Mouse (Mus musculus) MEL (cell line): ENCODE data around the gene Ryr2. TPM values are rescaled to one million over a fixed set of nuclear protein-coding genes. Genes with fewer than 3 reads are reported as not detected.

Experiments used
- DNase-seq: peaks from one replicate; pipeline ENCODE4 v3.0.0; 2011; ENCODE audit warnings: low read depth, low spot score
- H3K27ac ChIP-seq: 2 replicates; pipeline ENCODE4 v1.5.1; 2012; ENCODE audit warnings: low read depth, mild to moderate bottlenecking, control low read depth, low read length, moderate library complexity; ENCODE audit not compliant: control insufficient read depth
- H3K27me3 ChIP-seq, 2 experiments: fragments of 150-350 bp in 1 of 2; sonication (generic) in 1 of 2; 2 replicates each; pipeline ENCODE4 v1.6.1; 2012; ENCODE audit warnings: low read length in 2 of 2, mild to moderate bottlenecking in 2 of 2, improper control_type of control experiment in 1 of 2, moderate library complexity in 1 of 2; ENCODE audit not compliant: insufficient read depth in 2 of 2, control insufficient read depth in 1 of 2
- H3K36me3 ChIP-seq, 2 experiments: 2 replicates each; pipeline ENCODE4 v1.6.1; 2012 to 2014; ENCODE audit warnings: low read length in 2 of 2, improper control_type of control experiment in 1 of 2, inconsistent platforms in 1 of 2, mild to moderate bottlenecking in 1 of 2; ENCODE audit not compliant: insufficient read depth in 2 of 2, control insufficient read depth in 1 of 2
- H3K4me1 ChIP-seq, 2 experiments: fragments of 150-350 bp in 1 of 2; sonication (generic) in 1 of 2; 2 replicates each; pipeline ENCODE4 v1.6.1; 2012; ENCODE audit warnings: low read length in 2 of 2, improper control_type of control experiment in 1 of 2, mild to moderate bottlenecking in 1 of 2; ENCODE audit not compliant: insufficient read depth in 2 of 2, control insufficient read depth in 1 of 2
- H3K4me3 ChIP-seq, 2 experiments: fragments of 150-350 bp in 1 of 2; sonication (generic) in 1 of 2; 2 replicates each; pipeline ENCODE4 v1.5.1; 2012; ENCODE audit warnings: low read depth in 2 of 2, low read length in 2 of 2, mild to moderate bottlenecking in 2 of 2, moderate library complexity in 2 of 2, control low read depth in 1 of 2, improper control_type of control experiment in 1 of 2; ENCODE audit not compliant: control insufficient read depth in 1 of 2, insufficient read depth in 1 of 2
- H3K79me2 ChIP-seq: 2 replicates; pipeline ENCODE4 v1.6.1; 2012; ENCODE audit warnings: mild to moderate bottlenecking, low read length, moderate library complexity; ENCODE audit not compliant: control insufficient read depth, poor library complexity, insufficient read depth
- H3K9ac ChIP-seq: 2 replicates; pipeline ENCODE4 v1.6.1; 2012; ENCODE audit warnings: low read depth, mild to moderate bottlenecking, control low read depth, low read length, moderate library complexity; ENCODE audit not compliant: control insufficient read depth, poor library complexity, severe bottlenecking
- H3K9me3 ChIP-seq: fragments of 150-350 bp; sonication (generic); replicated peaks from 2 replicates; pipeline ENCODE4 v1.6.1; 2012; ENCODE audit warnings: mild to moderate bottlenecking, low read length, improper control_type of control experiment, moderate library complexity; ENCODE audit not compliant: insufficient read depth
- CHD1 ChIP-seq: IDR thresholded peaks from 2 replicates; pipeline ENCODE4 v1.6.1; 2012; ENCODE audit warnings: low read depth, mild to moderate bottlenecking, inconsistent platforms, low read length, improper control_type of control experiment
- CHD2 ChIP-seq: IDR thresholded peaks from 2 replicates; pipeline ENCODE4 v1.6.1; 2011; ENCODE audit warnings: low read length, improper control_type of control experiment
- CTCF ChIP-seq, 3 experiments: IDR thresholded peaks in 2 of 3; conservative IDR thresholded peaks in 1 of 3; 2 replicates each; pipeline ENCODE4 v1.5.1; 2011 to 2012; ENCODE audit warnings: low read length in 3 of 3, low read depth in 2 of 3, mild to moderate bottlenecking in 2 of 3, improper control_type of control experiment in 1 of 3, inconsistent platforms in 1 of 3, mixed read lengths in 1 of 3, moderate library complexity in 1 of 3; ENCODE audit not compliant: control insufficient read depth in 1 of 3, insufficient read depth in 1 of 3, poor library complexity in 1 of 3, severe bottlenecking in 1 of 3
- E2F4 ChIP-seq: IDR thresholded peaks from 2 replicates; pipeline ENCODE4 v1.6.1; 2011; ENCODE audit warnings: low read depth, low read length, improper control_type of control experiment, borderline replicate concordance
- ELF1 ChIP-seq: IDR thresholded peaks from 2 replicates; pipeline ENCODE4 v1.6.1; 2014; ENCODE audit warnings: low read depth, mild to moderate bottlenecking, inconsistent platforms, low read length, improper control_type of control experiment, moderate library complexity
- JUND ChIP-seq: IDR thresholded peaks from 2 replicates; pipeline ENCODE4 v1.6.1; 2011; ENCODE audit warnings: low read depth, mild to moderate bottlenecking, improper control_type of control experiment, low read length
- MAFK ChIP-seq: IDR thresholded peaks from 2 replicates; pipeline ENCODE4 v1.6.1; 2011; ENCODE audit warnings: low read depth, mild to moderate bottlenecking, low read length, improper control_type of control experiment, borderline replicate concordance
- MYB ChIP-seq: IDR thresholded peaks from 2 replicates; pipeline ENCODE4 v1.6.1; 2011; ENCODE audit warnings: mild to moderate bottlenecking, low read depth, low read length, improper control_type of control experiment
- NELFE ChIP-seq: IDR thresholded peaks from 2 replicates; pipeline ENCODE4 v1.6.1; 2011; ENCODE audit warnings: low read depth, low read length, improper control_type of control experiment
- NRF1 ChIP-seq: IDR thresholded peaks from 2 replicates; pipeline ENCODE4 v1.6.1; 2014; ENCODE audit warnings: low read depth, mild to moderate bottlenecking, inconsistent platforms, low read length, improper control_type of control experiment, moderate library complexity; ENCODE audit not compliant: poor library complexity, insufficient read depth, severe bottlenecking
- POLR2AphosphoS2 ChIP-seq: IDR thresholded peaks from 2 replicates; pipeline ENCODE4 v1.6.1; 2011; ENCODE audit warnings: low read length, improper control_type of control experiment
- POLR2AphosphoS5 ChIP-seq: IDR thresholded peaks from 2 replicates; pipeline ENCODE4 v1.6.1; 2012; ENCODE audit warnings: low read depth, borderline replicate concordance, mild to moderate bottlenecking, inconsistent platforms, low read length, moderate library complexity, mixed read lengths
- RAD21 ChIP-seq: IDR thresholded peaks from 2 replicates; pipeline ENCODE4 v1.6.1; 2011; ENCODE audit warnings: mild to moderate bottlenecking, low read depth, low read length, improper control_type of control experiment
- SMC3 ChIP-seq: IDR thresholded peaks from 2 replicates; pipeline ENCODE4 v1.6.1; 2011; ENCODE audit warnings: low read depth, low read length, improper control_type of control experiment
- TAL1 ChIP-seq: IDR thresholded peaks from 2 replicates; pipeline ENCODE4 v1.6.1; 2012; ENCODE audit warnings: mild to moderate bottlenecking, inconsistent platforms, low read length, moderate library complexity, mixed read lengths
- UBTF ChIP-seq: IDR thresholded peaks from 2 replicates; pipeline ENCODE4 v1.6.1; 2012; ENCODE audit warnings: low read depth, mild to moderate bottlenecking, inconsistent platforms, low read length, improper control_type of control experiment, moderate library complexity, borderline replicate concordance; ENCODE audit not compliant: insufficient read depth
- USF1 ChIP-seq: IDR thresholded peaks from 2 replicates; pipeline ENCODE4 v1.6.1; 2014; ENCODE audit warnings: low read depth, mild to moderate bottlenecking, inconsistent platforms, low read length, improper control_type of control experiment, moderate library complexity
- USF2 ChIP-seq, 2 experiments: IDR thresholded peaks; 2 replicates each; pipeline ENCODE4 v1.6.1; 2011 to 2012; ENCODE audit warnings: improper control_type of control experiment in 2 of 2, low read length in 2 of 2, borderline replicate concordance in 1 of 2, inconsistent platforms in 1 of 2, low read depth in 1 of 2, mild to moderate bottlenecking in 1 of 2; ENCODE audit not compliant: insufficient read depth in 1 of 2
- ZC3H11A ChIP-seq: IDR thresholded peaks from 2 replicates; pipeline ENCODE4 v1.6.1; 2012; ENCODE audit warnings: low read depth, mild to moderate bottlenecking, inconsistent platforms, low read length, improper control_type of control experiment
- ZNF384 ChIP-seq: IDR thresholded peaks from 2 replicates; pipeline ENCODE4 v1.6.1; 2012; ENCODE audit warnings: low read depth, mild to moderate bottlenecking, inconsistent platforms, low read length, improper control_type of control experiment
- polyA plus RNA-seq, 2 experiments: library from polyadenylated mRNA; stranded (reverse) in 1 of 2; unstranded in 1 of 2; fragments of >175 nt in 1 of 2; fragments of >200 nt in 1 of 2; gene quantifications; 2 replicates each; pipeline versions ENCODE4 v1.2.1 to v1.2.4; 2012; ENCODE audit warnings: low replicate concordance in 2 of 2, low read depth in 1 of 2; ENCODE audit not compliant: insufficient read length in 2 of 2, insufficient read depth in 1 of 2, missing spikeins in 1 of 2
- total RNA-seq: library from RNA; depleted of rRNA; stranded (reverse); fragments of 300-350 nt; gene quantifications from 2 replicates; pipeline ENCODE4 v1.2.3, GENCODE M21; 2012

The Ryr2 gene
- total and polyA plus RNA-seq, 3 experiments = 0.04 TPM; not detected in 2

DNA sequence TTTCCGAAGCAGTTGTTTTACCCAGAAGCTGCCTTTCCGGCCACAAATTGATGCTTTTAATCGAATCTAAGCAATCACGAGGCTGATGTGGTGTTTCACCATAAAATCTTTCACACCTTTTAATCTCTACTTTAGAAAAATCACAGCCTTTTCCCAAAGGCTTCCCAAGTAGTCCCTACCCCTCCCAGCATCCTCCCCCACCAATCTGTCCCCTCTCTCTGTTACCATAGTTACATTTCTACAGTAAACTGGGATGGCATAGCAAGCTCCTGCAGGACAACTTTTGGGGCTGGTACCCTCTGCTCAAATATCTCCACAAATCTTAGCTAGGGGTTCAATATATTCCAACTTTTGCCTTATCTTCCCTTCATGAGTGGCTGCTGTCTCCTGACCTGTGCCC lies 342.8 kb downstream of the Ryr2 start:
- H3K36me3 ChIP-seq = no peaks in the 10 kb centered on the region
- H3K4me3 ChIP-seq = no peak overlapping the region
- no peak for DNase-seq
- TF ChIP-seq E2F4 (no peak), TAL1 (no peak), ZC3H11A (no peak), POLR2AphosphoS2 (no peak), SMC3 (no peak), JUND (no peak), NRF1 (no peak), CHD1 (no peak), ZNF384 (no peak), USF1 (no peak), CHD2 (no peak), CTCF (IDR thresholded peaks at IDR 0.05 in 2 of 3, conservative IDR thresholded peaks at IDR 0.05 in 1 of 3; ENCODE audit: control insufficient read depth in 1 of 3, insufficient read depth in 1 of 3, low read depth in 2 of 3, low read length in 3 of 3, poor library complexity in 1 of 3, severe bottlenecking in 1 of 3) (no peak), POLR2AphosphoS5 (no peak), ELF1 (no peak), MYB (no peak), USF2 (IDR thresholded peaks at IDR 0.05; ENCODE audit: borderline replicate concordance in 1 of 2, insufficient read depth in 1 of 2, low read depth in 1 of 2, low read length in 2 of 2) (no peak), UBTF (no peak)
- no peaks in the 10 kb centered on the region; a peak in 1 of 4 replicates for H3K27me3 ChIP-seq
- no peaks in the 10 kb centered on the region for H3K79me2 ChIP-seq
- H3K9me3 ChIP-seq = no peaks in the 10 kb centered on the region
- no peak overlapping the region for H3K9ac ChIP-seq
- H3K4me1 ChIP-seq = no peaks in the 10 kb centered on the region
- no peak overlapping the region for H3K27ac ChIP-seq

DNA sequence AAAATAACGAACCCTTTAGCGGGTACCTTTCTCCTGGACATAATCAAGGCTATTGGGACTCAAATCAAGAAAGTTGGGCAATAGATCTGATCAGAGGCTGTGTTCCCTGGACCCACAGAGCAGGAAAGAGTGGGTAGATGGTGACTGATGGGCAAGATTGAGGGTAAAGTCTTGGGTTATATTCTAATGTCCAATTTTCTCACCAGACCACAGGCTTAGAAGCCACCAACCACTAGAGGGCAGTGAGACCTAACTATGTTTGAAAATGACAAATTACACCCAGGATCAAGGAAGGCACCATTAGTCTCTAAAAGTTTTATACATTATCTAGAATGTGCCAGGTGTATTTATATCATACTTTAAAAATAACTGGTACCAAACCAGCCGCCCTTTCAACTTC lies 343.6 kb downstream of the Ryr2 start:
- peak; percentile 27 for DNase-seq

More for the DNA sequence above, 343.6 kb downstream of the Ryr2 start:
- no peak overlapping the region for H3K27ac ChIP-seq
- H3K27me3 ChIP-seq = no peaks in the 10 kb centered on the region; a peak in 1 of 4 replicates
- no peaks in the 10 kb centered on the region for H3K79me2 ChIP-seq
- no peak overlapping the region for H3K9ac ChIP-seq
- H3K4me3 ChIP-seq = no peak overlapping the region
- H3K9me3 ChIP-seq = no peaks in the 10 kb centered on the region
- TF ChIP-seq TAL1 (no peak), MAFK (no peak), SMC3 (peak; percentile 57), CTCF (IDR thresholded peaks at IDR 0.05 in 2 of 3, conservative IDR thresholded peaks at IDR 0.05 in 1 of 3; ENCODE audit: control insufficient read depth in 1 of 3, insufficient read depth in 1 of 3, low read depth in 2 of 3, low read length in 3 of 3, poor library complexity in 1 of 3, severe bottlenecking in 1 of 3) (peak; percentile 4 to 59 (median 15); a peak in 3 of 6 replicates), RAD21 (peak; percentile 60), ZC3H11A (0 out of 2 replicates have a peak, but pooled peaks have one; percentile 12), NELFE (no peak)
- no peaks in the 10 kb centered on the region for H3K4me1 ChIP-seq
- no peaks in the 10 kb centered on the region for H3K36me3 ChIP-seq
